Mouse (Mus musculus): Measurements from ENCODE around the gene Unc93b1.

- TF ChIP-seq CTCF (IDR thresholded peaks at IDR 0.05; ENCODE audit: low read depth, low read length) = no peak
- TF ChIP-seq POLR2A (IDR thresholded peaks at IDR 0.05; ENCODE audit: extremely low read depth, insufficient read depth, low read length) = no peak
These were observed 12.8 kb downstream of the Unc93b1 start for GRCm38 (mm10) chr19:3947813-3948212.

Measured in liver, adult 2 months (tissue).